Mouse (Mus musculus) spleen, adult 2 months (tissue): Measurements from ENCODE around the gene Gse1. TPM values are rescaled to one million over a fixed set of nuclear protein-coding genes. Genes with fewer than 3 reads are reported as not detected.

Source experiments
- DNase-seq, 2 experiments: peaks; one replicate each; pipeline versions ENCODE4 v3.0.0 to v3.0.0-alpha.2; 2012 to 2021; ENCODE audit warnings: low spot score in 2 of 2, low read depth in 1 of 2
- H3K27ac ChIP-seq: fragments of 200-500 bp; 2 replicates; pipeline ENCODE4 v1.5.1; 2012; ENCODE audit warnings: low read length, inconsistent platforms; ENCODE audit not compliant: insufficient read depth
- H3K27me3 ChIP-seq: fragments of 200-500 bp; 2 replicates; pipeline ENCODE4 v1.6.1; 2012; ENCODE audit warnings: mild to moderate bottlenecking, moderate library complexity, low read length, inconsistent platforms; ENCODE audit not compliant: control insufficient read depth, insufficient read depth
- H3K36me3 ChIP-seq: fragments of 200-500 bp; 2 replicates; pipeline ENCODE4 v1.6.1; 2012; ENCODE audit warnings: mild to moderate bottlenecking, low read length, inconsistent platforms; ENCODE audit not compliant: control insufficient read depth, insufficient read depth
- H3K4me1 ChIP-seq: fragments of 200-500 bp; 2 replicates; pipeline ENCODE4 v1.6.1; 2011; ENCODE audit warnings: inconsistent platforms; ENCODE audit not compliant: control insufficient read depth, insufficient read depth, insufficient read length
- H3K4me3 ChIP-seq: fragments of 200-500 bp; 2 replicates; pipeline ENCODE4 v1.5.1; 2011; ENCODE audit warnings: mild to moderate bottlenecking, inconsistent platforms; ENCODE audit not compliant: insufficient read depth, insufficient read length; ENCODE audit errors: extremely low read depth
- CTCF ChIP-seq: fragments of 200-500 bp; IDR thresholded peaks from 2 replicates; pipeline ENCODE4 v1.5.1; 2011; ENCODE audit warnings: mild to moderate bottlenecking, inconsistent platforms; ENCODE audit not compliant: insufficient read depth, insufficient read length, insufficient replicate concordance; ENCODE audit errors: extremely low read depth
- POLR2A ChIP-seq: fragments of 200-500 bp; IDR thresholded peaks from 2 replicates; pipeline ENCODE4 v1.6.1; 2011; ENCODE audit warnings: low read depth, low read length, inconsistent platforms
- WGBS: fragments of 180-500 bp; shearing (Covaris S2); methylation state at CpG from one replicate; pipeline ENCODE4 v1.1.7; 2018; 5-methylcytosine and 5-hydroxymethylcytosine counted together
- polyA plus RNA-seq: library from polyadenylated mRNA; depleted of rRNA; stranded (reverse); fragments of >200 nt; gene quantifications from 2 replicates; pipeline ENCODE4 v1.2.3, GENCODE M21; 2012

Gene Gse1
- polyA plus RNA-seq, 1 experiment, result 39.2 TPM

GRCm38 (mm10) chr8:120581329-120581728, 353.1 kb downstream of the Gse1 start:
- no peaks in the 10 kb centered on the region for H3K4me1 ChIP-seq
- WGBS, result 95% methylated on average over 12 of the region's 12 CpGs

DNA sequence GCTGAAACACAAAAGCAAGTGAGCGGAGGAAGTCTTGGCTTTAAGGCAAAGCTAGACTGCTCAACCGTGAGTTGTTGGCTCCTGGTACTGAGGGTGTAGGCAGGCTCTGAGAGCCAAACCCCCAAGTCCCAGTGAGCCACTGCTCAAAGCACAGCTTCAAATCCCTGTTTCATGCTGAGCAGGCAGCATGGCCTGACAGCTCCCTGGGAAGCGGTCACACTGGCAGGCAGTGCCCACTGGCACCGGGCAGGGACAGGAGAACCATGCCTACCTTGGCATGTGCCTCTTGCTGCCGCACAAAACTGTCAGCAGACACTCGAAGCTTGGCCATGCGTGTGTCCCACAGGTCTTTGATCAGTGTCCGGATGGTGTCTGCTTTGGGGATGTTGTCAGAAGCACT, 353.6 kb downstream of the Gse1 start:
- Histone ChIP-seq H3K27ac (no peak overlapping the region), H3K36me3 (peaks cover 38% of the 10 kb centered on the region), H3K4me3 (no peak overlapping the region), H3K4me1 (no peaks in the 10 kb centered on the region), H3K27me3 (no peaks in the 10 kb centered on the region)
- WGBS, result 84% methylated on average over 8 of the region's 8 CpGs
- no peak for TF ChIP-seq POLR2A
- no peak for TF ChIP-seq CTCF
- no peak for DNase-seq

More at GRCm38 (mm10) chr8:120581329-120581728, 353.1 kb downstream of the Gse1 start:
- no peak overlapping the region for H3K4me3 ChIP-seq
- no peak overlapping the region for H3K27ac ChIP-seq
- TF ChIP-seq CTCF (no peak), POLR2A (no peak)
- H3K36me3 ChIP-seq, result peaks cover 43% of the 10 kb centered on the region
- no peak for DNase-seq
- no peaks in the 10 kb centered on the region for H3K27me3 ChIP-seq

GRCm38 (mm10) chr8:120585521-120585920, 357.3 kb downstream of the Gse1 start:
- H3K4me1 ChIP-seq, result no peaks in the 10 kb centered on the region

GRCm38 (mm10) chr8:120588908-120589771, 360.9 kb downstream of the Gse1 start, which contains the start of gene Gins2:
TSS of gene Gins2 (minus strand) at chr8:120589304.
- Histone ChIP-seq H3K4me3 (peak within 1 kb of the TSS; percentile 66), H3K4me1 (no peaks in the 10 kb centered on the region), H3K27me3 (no peaks in the 10 kb centered on the region), H3K27ac (no peak within 1 kb of the TSS; the same call in 1 of the 2 replicates), H3K36me3 (no peaks in the 10 kb centered on the region; the same call in 1 of the 2 replicates)
- peak; percentile 96 to 97 for DNase-seq
- TF ChIP-seq CTCF, result no peak
- TF ChIP-seq POLR2A, result no peak
- WGBS, result under 1% methylated on average over 67 of the region's 67 CpGs

More at GRCm38 (mm10) chr8:120585521-120585920, 357.3 kb downstream of the Gse1 start:
- Histone ChIP-seq H3K27me3 (no peaks in the 10 kb centered on the region), H3K4me3 (no peak overlapping the region), H3K27ac (no peak overlapping the region), H3K36me3 (peaks cover 8% of the 10 kb centered on the region)
- TF ChIP-seq CTCF (no peak), POLR2A (no peak)
- 91% methylated on average over 10 of the region's 10 CpGs for WGBS
- DNase-seq, result no peak

GRCm38 (mm10) chr8:120589921-120590320, 361.7 kb downstream of the Gse1 start:
- no peaks in the 10 kb centered on the region for H3K4me1 ChIP-seq
- TF ChIP-seq CTCF (no peak), POLR2A (no peak)
- no peak overlapping the region for H3K4me3 ChIP-seq
- no peaks in the 10 kb centered on the region for H3K27me3 ChIP-seq
- no peak overlapping the region for H3K27ac ChIP-seq
- WGBS, result 50% methylated on average over 2 of the region's 2 CpGs
- no peak for DNase-seq
- H3K36me3 ChIP-seq, result no peaks in the 10 kb centered on the region; the same call in 1 of the 2 replicates

GRCm38 (mm10) chr8:120591587-120592292, 363.5 kb downstream of the Gse1 start:
- DNase-seq, result no peak
- H3K4me1 ChIP-seq, result no peaks in the 10 kb centered on the region
- no peaks in the 10 kb centered on the region for H3K36me3 ChIP-seq
- H3K27me3 ChIP-seq, result no peaks in the 10 kb centered on the region
- TF ChIP-seq POLR2A, result no peak
- no peak for TF ChIP-seq CTCF
- H3K4me3 ChIP-seq, result no peak overlapping the region
- H3K27ac ChIP-seq, result no peak overlapping the region
- 81% methylated on average over 10 of the region's 10 CpGs for WGBS
